Mouse (Mus musculus) cerebellum, adult 9-10 months (tissue): ENCODE measurements around the gene Plekha6.
A peak's percentile ranks its signal among the peaks of the same experiment; 100 is the strongest.

Source experiments
- DNase-seq: peaks from one replicate; pipeline ENCODE4 v3.0.0; 2022

Gene Plekha6

DNA sequence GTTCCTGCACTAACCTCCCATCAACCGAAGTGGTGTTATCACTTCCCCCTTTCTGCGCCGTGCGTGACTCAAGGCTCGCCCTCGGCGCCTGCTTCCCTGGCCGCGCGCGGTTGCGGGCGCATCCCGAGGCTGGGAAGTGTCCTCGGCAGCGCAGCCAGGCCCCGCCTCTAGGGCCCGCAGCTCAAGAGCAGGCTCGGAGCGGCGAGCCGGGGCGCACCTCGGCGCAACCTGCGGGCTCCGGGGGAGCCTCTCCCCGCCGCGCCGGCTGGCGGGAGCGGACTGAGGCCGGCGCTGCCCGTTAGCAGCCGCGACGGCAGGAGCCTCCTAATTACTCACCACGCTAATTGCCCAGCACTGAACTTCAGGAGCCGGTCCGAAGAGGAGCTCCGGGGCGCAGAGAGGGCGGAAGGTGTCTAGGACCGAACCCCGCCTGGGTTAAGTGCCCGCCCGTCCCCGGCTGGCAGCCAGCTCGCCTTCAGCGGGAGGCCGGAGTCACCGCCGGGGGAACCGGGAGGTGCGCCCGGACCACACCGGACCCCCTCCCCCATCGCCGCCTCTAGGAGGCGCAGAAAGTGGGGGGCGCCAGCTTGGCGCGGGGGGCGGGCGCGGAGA, at the start of gene Plekha6:
Plekha6 (plus strand) TSS at position 391 of the 612 bp plus-strand sequence.
- DNase-seq = no peak

DNA sequence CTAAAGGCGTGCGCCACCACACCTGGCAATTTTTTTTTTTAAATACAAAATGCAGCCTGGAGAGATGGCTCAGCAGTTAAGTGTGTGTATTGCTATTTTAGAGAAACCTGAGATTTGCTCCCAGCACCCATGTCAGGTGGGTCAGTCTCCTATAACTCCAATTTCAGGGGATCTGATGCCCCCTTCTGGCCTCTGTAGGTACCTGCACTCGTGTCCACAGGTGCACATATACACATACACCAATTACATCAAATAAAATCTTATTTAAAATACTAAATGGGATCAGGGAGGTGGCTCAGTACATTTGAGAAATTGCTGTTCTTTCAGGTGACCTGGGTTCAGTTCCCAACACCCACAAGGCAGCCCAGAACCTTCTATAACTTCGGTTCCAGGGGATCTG, 47.9 kb upstream of the Plekha6 start:
- no peak for DNase-seq

DNA sequence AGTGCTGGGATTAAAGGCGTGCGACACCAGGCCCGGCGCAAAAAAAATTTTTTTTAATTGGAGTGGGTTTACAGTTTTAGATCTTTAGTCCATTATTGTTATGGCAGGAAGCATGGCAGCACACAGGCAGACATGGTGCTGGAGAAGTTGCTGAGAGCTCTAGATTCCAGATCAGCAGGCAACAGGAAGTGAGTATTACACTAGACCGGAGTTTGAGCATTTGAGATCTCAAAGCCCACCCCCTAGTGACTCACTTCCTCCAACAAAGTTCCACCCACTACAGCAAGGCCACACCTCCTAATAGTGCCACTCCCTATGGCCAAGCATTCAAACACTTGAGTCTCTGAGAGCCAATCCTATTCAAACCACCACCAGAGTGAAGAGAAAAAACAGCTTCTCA, 45.9 kb upstream of the Plekha6 start:
- DNase-seq = no peak

DNA sequence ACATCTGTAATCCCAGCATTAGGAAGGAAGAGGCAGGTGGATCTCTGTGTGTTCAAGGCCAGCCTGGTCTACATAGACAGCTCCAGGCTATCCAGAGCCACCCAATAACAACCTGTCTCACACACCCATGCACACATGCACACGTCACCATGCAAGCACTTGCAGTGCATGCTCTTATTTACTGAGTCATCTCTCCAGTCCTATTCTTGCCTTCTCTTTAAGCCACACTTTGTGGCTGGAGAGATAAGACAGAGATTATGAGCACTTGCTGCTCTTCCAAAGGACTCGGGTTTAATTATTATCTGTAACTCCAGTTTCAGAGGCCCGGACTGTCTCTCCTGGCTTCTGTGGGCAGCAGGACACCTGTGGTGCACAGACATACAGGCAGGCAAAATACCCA, 45.2 kb upstream of the Plekha6 start:
- DNase-seq = no peak

DNA sequence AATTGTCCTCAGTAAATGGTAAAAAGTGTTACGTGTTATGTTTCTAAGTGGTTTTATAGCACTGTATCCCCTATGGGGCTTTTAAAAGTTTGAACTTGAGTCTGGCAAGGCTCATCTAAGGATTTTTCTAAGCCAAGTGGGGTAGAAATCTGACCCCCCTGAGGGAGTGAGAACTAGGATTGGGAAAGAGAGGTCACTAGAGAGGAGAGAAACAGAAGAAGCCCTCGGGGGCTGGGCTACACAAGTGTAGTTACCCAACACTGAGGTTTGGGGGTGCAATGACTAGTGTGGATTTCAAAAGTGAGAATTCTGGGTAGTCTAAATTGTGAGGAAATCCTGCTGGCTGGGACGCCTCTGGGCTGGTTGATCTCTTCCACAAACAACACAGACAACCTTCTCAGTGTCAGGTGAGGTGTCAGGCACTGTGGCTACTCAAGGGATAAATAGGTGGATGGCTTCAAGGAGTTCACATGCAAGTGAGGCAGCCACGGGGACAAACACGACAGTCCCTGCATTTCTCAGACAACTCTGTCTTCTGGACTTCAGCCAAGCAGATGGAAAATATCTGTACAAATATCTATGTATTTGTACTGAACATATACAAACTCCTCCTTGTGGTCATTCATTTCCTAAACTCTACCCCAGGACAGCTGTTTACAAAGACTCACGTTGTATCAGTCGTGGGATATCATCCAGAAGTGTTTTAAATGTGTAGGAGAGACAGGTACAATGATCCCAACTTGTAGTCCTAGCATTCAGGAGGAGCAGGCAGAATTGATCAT, 43.9 kb upstream of the Plekha6 start:
- no peak for DNase-seq

DNA sequence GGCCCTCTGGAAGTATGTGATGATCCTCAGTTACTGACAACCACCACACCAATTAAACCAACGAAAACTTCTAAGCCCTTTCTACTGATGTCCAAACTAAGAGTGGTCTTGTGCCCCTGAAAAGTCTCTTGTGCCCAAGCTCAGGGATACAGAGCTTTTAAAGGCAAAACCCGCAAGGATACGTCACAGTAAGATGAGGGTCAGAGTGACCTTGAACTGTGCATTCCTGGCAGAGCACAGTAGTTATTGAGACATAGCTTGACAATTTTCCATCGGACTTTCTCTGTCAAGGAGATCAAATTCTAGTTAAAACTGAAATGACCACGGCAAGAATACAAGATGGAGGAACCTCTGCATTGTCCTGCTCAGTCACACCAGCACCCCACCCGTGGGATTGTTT, 42.8 kb upstream of the Plekha6 start:
- no peak for DNase-seq

DNA sequence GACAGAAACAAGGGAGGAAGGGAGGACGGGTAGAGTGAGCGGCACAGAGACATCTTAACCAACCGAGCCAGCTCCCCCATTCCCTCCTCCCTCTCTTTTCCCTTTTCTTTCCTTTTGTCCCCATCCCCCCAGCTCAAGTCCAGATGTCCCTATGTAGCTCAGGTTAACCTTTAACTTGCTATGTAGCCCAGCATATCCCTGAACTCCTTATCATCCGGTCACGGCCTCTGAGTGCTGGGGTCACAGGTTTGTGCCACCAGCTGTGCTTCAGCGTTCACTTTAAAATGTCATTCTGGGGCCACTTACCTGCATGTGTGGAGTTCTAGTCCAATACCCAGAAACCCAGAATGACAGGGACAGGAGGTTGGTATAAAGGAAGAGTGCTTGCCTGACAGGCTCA, 39.9 kb upstream of the Plekha6 start:
- no peak for DNase-seq

DNA sequence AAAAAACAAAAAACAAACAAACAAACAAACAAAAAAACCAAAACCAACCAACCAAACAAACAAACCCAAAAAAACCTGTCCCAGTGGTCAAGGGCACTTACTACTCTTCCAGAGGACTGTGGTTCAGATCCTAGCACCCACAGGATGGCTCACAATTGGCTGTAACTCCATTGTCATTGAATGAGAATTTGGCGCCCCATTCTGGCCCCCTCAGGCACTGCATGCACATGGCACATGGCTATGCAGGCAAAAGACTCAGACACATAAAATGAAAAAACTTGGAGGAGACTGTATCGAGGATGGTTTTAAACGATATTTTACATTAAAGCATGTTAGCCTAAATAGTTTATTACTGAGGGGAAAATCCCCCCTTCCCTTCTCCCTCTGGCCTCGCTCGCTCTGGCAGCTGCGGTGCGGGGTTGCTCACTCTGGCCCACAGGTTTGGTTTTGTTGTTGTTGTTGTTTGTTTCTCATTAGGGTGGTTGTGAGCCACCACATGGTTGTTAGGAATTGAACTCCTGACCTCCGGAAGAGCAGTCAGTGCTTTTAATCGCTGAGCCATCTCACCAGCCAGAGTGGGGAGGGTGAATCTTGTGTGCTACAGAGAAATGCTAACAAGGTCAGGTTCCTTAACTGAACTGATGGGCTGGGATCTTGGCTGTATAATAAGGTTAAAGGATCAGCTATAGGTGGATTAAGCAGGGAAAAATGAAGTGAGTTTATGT, 38.2 kb upstream of the Plekha6 start:
- no peak for DNase-seq

DNA sequence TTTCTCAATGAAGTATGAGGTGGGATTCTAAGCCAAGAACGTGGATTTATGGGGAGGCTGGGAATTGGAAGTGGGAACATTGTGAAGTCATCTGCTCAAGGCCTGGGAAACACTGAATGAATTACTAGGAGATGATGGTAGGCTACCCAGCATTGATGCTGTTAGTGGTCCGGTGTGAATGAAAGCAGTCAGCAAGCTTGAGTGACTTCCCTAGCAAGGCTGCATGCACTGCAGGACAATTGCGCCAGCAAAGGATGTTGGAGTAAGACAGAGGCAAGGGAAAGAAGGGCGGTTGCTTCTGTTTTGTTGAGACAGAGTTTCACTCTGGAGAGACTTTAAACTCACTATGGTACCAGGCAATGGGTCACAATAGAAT, 37.7 kb upstream of the Plekha6 start:
- DNase-seq = no peak

DNA sequence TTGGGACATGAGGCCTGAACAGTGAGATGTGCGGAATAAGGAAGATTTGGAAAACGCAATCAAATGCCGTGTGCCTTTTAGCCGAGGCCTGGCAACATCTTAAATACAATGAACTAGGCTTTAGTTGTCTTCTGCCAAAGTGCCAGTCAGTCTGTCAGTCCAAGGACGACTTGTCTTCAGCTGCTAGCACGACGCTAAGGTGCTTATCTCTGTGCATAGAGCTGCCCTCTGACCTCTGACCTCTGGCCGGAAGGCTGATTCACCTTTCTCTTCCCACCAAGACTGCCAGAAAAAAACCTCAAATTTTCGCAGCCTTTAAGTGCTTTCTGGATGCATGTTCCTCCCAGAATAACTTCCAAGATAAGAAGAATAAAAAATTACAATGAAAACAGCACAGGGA, 36.7 kb upstream of the Plekha6 start:
- DNase-seq = no peak

DNA sequence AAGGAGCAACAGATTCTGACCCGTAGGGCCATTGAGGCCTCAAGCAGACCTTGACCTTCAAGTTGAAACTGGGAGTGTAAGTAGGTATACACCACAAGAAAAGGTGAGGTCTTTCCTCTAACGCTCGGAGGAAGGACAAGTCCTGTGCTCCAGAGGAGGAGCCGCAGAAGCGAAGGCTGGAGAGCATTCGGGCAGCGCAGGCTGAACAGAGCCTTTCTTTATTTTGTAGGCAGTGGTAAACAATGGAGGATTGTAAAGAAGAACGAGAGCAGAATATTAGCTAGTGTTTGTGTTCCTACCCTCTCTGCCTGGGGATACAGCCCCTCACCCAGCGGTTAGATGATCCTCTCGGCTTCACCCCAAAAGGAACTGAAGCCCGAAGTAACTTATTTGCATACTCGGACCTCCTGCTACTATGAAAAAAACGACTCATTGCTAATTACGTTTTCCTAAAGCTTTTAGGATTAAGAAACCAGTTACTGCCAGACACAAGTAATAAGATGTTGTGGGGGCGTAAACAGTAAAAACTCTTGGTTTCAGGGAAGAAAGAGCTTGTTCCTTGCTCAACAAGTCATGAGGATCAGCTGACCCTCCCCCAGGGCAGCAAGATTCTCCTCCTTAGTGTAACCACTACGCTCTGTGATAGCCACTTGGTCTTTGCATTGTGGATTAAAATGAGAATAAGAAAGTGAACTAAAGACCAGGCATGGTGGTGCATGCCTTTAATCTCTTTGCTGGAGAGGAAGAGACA, 34.4 kb upstream of the Plekha6 start:
- peak; percentile 44 for DNase-seq

DNA sequence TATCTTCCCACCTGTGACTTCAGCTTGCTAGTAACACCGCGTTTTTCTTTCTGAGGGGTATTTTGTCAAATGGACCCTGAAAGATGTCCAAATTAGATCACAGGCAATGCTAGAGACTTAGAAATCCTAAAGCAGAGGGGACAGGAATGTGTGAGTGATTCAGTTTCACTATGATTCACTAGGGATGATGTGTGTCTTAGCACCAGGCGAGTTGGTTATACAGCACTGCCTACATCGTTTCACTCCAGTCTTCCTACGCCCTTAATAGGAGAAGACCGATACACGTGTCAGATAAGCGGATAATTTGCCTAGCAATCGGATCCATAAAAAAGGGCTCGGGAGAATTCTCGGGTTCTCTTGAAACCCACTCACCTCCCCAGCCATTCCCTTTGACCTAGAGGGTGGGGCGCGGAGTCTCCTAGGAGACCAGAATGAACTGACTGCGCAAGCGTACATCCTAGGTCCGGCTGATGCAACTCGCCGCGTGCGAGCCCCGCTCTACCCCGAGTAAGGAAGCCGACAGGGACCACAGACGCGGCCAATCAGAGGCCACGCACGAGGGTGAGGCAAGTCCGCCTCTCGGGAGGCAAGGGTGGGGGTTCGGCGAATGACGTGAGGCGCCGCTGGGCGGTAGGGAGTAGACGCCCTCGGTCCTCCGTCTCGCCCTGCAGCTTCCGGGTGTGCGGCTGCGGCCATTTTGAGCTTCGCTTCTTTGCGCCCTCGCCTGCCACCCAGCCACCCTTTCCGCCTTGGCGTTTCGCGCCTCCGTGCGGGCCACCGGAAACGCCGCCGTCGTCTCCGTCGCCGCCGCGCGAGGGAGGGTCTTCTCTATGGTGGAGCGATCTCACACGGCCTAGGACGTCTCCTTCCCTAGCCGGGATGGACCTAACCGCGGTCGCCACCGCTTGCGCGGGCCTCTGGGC, 33.1 kb upstream of the Plekha6 start, which contains the start of gene Ppp1r15b:
Ppp1r15b (plus strand) TSS at position 506 of the 923 bp plus-strand sequence.
- DNase-seq = peak; percentile 99

DNA sequence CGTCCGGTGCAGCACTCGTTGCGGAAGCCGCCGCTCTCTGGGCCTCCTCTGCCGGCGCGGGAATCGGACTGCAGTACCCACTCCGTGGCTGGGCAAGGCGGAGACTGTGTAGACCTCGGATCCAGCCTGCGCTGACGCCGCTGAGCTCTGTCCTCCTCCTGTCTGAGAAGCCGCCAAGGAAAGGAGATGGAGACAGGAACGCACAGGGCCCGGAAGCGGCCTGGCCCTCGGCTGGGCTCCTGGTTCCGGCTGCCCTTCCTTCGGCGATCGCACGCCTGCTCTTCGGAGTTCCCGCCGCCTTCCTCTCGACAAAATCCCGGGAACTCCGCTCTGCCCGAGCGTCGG, 32.5 kb upstream of the Plekha6 start:
- DNase-seq = no peak

DNA sequence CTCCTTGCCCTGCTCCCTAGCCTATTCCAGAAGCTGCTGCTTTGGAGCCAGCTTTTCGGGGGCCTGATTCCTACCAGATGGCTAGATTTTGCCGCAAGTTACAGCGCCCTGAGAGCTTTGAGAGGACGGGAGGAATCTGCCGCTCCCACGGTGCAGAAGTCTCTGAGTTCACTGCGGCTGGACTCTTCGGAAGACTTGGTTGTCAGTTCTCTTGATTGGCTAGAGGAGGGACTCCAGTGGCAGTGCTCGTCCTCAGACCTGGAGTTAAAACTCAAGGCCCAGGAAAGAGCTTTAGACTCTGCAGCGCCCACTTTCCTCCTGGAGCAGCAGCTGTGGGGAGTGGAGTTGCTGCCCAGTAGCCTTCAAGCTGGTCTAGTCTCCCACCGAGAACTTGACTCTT, 32.1 kb upstream of the Plekha6 start:
- DNase-seq = peak; percentile 32

DNA sequence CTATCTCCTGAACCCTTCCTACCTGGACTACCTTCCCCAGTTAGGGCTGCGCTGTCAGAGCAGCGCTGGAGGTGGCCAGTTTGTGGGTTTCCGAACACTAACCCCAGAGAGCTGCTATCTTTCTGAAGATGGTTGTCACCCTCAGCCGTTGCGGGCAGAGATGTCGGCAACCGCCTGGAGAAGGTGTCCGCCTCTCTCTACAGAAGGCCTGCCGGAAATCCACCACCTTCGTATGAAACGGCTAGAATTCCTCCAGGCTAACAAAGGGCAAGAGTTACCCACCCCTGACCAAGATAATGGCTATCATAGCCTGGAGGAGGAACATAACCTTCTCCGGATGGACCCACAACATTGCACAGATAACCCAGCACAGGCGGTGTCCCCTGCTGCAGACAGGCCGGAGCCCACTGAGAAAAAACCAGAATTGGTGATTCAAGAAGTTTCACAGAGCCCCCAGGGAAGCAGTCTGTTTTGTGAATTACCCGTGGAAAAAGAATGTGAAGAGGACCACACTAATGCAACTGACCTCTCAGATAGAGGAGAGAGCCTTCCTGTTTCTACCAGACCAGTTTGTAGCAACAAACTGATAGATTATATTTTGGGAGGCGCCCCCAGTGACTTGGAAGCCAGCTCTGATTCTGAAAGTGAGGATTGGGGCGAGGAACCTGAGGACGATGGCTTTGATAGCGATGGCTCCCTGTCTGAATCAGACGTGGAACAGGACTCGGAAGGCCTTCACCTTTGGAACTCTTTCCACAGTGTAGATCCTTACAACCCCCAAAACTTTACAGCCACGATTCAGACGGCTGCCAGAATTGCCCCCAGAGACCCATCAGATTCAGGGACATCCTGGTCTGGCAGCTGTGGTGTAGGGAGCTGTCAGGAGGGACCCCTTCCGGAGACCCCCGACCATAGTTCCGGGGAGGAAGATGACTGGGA, 31.4 kb upstream of the Plekha6 start:
- DNase-seq = peak; percentile 36

DNA sequence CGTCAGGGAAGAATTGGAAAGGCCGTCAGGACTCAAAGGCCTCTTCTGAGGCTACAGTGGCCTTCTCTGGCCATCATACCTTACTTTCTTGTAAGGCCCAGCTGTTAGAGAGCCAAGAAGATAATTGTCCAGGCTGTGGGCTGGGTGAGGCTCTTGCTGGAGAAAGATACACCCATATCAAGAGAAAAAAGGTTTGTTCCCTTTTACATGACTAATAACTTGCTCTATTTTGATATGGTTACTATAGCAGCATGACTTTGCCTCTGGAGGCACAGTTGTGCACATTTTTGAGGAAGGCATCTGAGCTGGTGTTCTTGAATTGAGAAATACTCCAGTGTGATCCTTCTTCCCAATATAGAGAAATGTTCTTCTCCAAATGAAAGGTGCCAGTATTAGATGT, 30.6 kb upstream of the Plekha6 start:
- no peak for DNase-seq

DNA sequence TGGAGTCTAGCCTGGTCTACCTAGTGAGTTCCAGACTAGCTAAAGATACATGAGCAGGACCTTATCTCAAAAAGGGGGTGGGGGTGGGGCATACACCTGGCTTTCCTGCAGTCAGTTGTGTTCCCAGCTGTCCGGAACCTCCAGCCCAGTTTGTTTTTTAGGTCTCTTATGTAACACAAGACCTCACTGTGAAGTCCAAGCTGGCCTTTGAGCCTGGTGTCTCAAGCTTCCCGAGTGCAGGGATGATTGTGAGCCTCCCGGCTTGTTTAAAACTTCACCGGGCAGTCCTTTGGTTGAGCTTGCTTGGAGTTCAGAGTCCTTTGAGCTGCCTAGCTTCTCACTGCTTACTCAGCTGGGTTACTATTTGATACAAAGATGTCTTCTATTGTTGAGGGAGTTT, 29.9 kb upstream of the Plekha6 start:
- DNase-seq = peak; percentile 26

DNA sequence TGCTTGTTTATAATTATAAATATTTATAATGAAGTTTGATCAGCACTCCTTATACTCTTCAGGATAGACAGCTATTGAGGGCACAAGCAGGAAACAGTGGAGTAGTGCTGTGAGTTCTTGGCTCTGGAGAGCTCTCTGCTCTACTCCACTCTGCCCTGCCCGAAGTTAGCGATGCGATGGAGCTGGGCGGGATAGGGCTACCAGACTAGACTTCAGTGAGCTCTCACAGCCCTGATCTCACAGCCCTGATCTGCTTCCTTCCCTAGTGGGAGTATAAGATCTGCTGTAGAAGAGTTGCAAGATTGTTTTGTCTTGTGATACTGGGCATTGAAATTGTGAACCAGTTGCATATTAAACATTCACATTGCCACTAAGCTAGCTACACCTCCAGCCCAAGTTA, 29.1 kb upstream of the Plekha6 start:
- DNase-seq = no peak

DNA sequence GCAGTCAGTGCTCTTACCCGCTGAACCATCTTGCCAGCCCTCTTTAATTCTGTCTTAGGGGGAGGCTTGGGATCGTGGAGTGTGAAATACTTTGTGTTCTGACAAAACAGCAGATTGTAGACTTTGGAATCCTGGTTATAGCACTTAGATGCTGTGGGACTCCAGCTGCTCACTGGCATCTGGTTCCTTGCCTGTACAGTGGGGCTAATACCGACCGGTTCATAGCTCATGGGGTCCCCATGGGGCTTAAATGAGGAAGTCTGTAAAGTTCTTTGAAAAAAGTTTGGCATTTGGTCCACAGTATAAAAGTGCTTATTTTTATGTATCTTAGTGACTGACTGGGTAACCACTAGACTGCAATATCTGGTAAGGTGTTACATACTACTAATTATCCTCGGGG, 28.2 kb upstream of the Plekha6 start:
- no peak for DNase-seq

DNA sequence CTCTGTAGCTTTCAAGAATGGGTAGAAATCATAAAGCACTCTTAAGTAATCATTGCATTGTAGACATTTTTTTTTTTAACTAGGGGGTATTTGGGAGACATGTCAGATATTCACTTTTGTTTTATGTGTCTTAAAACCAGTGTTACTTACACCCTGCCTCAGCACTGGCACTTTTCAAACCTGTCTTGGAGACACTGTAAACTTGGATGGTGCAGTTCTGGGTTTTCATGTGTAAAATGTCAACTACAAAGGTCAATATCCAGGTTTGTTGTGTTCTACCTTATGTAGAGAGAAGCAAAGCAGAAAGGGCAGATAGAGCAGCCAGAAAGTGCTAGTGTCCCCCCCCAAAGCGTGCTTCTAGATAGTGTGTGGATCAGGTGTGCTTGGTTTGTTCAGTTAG, 25.6 kb upstream of the Plekha6 start:
- DNase-seq = no peak
